Mouse (Mus musculus) spleen, embryonic (tissue): Measurements from ENCODE around the gene Rnf34.

Experiments
- CTCF ChIA-PET: fragments of 350-600 bp; sonication (Branson Sonifier 250); formaldehyde crosslinking; loops from one replicate; lab custom pipeline; 2022; lab: Charles Lee

Gene Rnf34

GRCm38 (mm10) chr5:122898963-122899776 lies 49.3 kb downstream of the Rnf34 start:
- CTCF ChIA-PET, result interaction anchor here (1.4 kb wide), 1 partner anchor 18 kb away, joined by 3 read pairs; no protein-coding TSS in a partner anchor

DNA sequence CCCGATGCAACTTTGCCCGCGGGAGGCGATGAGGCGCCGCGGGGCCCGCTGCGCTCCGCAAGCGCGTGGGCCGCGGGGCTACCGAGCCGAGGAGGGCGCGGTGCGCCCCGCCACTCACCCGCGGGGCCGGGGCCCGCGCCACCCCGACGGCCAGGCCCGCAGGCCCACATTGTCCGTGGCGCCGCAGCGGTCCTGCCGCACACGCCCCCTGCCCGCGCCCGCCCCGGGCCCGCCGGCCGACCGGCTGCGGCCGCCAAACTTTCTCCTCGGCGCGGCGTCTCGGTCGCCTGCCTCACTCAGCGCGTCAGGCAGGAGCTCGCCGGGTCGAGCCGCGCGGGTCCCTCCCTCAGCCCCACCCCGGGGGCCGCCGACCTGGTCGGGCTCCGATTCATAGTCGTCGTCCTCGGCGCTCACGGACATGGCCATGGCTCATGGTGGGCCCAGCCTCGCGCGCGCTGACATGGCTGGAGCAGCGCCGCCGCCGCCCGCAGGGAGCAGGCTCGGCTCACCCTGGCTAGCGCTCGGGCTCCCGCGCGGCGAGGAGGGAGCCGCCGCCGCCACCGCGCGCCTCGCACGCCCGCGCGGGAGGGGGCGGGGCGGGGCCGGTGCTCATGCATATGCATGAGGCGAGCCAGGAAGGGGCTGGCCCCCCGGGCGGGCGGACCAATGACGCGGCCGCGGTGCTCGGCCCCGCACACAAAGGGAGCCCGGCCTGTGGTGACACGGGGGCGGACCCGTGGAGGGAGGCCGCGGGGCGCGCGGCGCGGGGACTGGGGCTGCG lies 50.1 kb downstream of the Rnf34 start:
- CTCF ChIA-PET, result interaction anchor here (1.1 kb wide), 1 partner anchor 476 kb away, joined by 3 read pairs; no protein-coding TSS in a partner anchor

GRCm38 (mm10) chr5:122900558-122901171 lies 50.8 kb downstream of the Rnf34 start:
- CTCF ChIA-PET, result interaction anchor here (1.1 kb wide), 1 partner anchor 476 kb away, joined by 3 read pairs; no protein-coding TSS in a partner anchor

GRCm38 (mm10) chr5:122901179-122901578 lies 51.3 kb downstream of the Rnf34 start:
- CTCF ChIA-PET, result interaction anchor here (0.6 to 1.1 kb wide), 3 partner anchors 14 to 1478 kb away, joined by 3 read pairs; no protein-coding TSS in a partner anchor

DNA sequence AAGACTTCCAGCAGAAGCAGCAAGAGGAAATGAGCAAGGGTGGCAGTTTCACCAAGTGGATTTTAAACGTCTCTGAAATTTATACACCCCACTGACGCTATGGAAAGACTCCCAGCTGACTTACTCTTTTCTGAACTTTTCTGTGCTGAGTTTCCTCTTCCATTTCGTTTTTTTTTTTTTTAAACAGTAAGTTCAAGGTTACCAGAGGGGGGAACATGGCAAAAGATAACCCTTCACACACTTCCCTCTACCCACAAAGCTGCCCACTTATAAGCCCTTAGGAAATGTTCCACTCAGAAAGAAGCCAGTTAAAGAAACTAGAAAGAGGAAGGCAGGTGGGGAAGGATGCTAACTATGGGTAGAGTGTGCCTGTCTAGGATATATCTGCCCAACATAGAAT lies 51.8 kb downstream of the Rnf34 start:
- CTCF ChIA-PET, result interaction anchor here (0.6 kb wide), 4 partner anchors 14 to 1477 kb away, joined by 3 to 13 read pairs (median 3); no protein-coding TSS in a partner anchor

- CTCF ChIA-PET, result interaction anchor here (0.6 kb wide), 2 partner anchors 112 to 526 kb away, joined by 3 to 13 read pairs; no protein-coding TSS in a partner anchor
Measured at GRCm38 (mm10) chr5:122902228-122902627, 52.4 kb downstream of the Rnf34 start.

GRCm38 (mm10) chr5:122903165-122903564 lies 53.3 kb downstream of the Rnf34 start:
- CTCF ChIA-PET, result no interaction called here

- CTCF ChIA-PET, result interaction anchor here (0.7 kb wide), 1 partner anchor 927 kb away, joined by 3 read pairs; no protein-coding TSS in a partner anchor
Measured at GRCm38 (mm10) chr5:122907182-122907581, 57.3 kb downstream of the Rnf34 start.

- CTCF ChIA-PET, result no interaction called here
Measured at GRCm38 (mm10) chr5:122908001-122908400, 58.2 kb downstream of the Rnf34 start.

- CTCF ChIA-PET, result no interaction called here
Measured at GRCm38 (mm10) chr5:122909481-122909880, 59.6 kb downstream of the Rnf34 start.

DNA sequence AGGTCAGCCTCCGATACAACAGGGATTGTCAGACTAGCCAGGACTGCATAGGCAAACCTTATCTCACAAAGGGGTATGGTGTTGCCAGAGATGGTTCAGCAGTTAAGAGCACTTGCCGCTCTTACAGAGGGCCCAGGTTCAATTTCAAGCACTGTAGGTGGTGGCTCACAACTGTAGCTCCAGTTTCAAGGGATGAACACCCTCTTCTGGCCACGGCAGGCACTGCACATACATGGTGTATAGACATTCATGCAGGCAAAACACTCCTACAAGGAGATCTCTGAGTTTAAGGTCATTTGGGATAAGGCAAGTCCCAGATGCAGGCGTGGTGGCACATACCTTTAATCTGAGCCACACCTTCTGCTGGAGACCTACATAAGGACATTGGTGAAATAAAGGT lies 63.0 kb downstream of the Rnf34 start:
- CTCF ChIA-PET, result interaction anchor here (0.6 kb wide), 1 partner anchor 36 kb away, joined by 3 read pairs; no protein-coding TSS in a partner anchor

- CTCF ChIA-PET, result no interaction called here
Measured at GRCm38 (mm10) chr5:122916147-122916546, 66.3 kb downstream of the Rnf34 start.

GRCm38 (mm10) chr5:122917982-122918711 lies 68.3 kb downstream of the Rnf34 start:
- CTCF ChIA-PET, result no interaction called here

- CTCF ChIA-PET, result interaction anchor here (0.5 kb wide), 1 partner anchor 23 kb away, joined by 7 read pairs; no protein-coding TSS in a partner anchor
Measured at GRCm38 (mm10) chr5:122920557-122920956, 70.7 kb downstream of the Rnf34 start.
